Mouse (Mus musculus) lung, adult 2 months (tissue): ENCODE data around the gene Rgsl1. TPM values are rescaled to one million over a fixed set of nuclear protein-coding genes. Genes with fewer than 3 reads are reported as not detected.
"Not testable (repeated sequence)": the region's sequence is repeated elsewhere in the genome, so short reads cannot be mapped to it uniquely, and the experiment has no call there.

Source experiments
- DNase-seq: peaks from one replicate; pipeline ENCODE4 v3.0.0; 2022
- H3K4me1 ChIP-seq: fragments of 200-500 bp; 2 replicates; pipeline ENCODE4 v1.6.1; 2011; ENCODE audit warnings: low read length; ENCODE audit not compliant: control insufficient read depth, insufficient read depth
- H3K4me3 ChIP-seq: fragments of 200-500 bp; replicated peaks from 2 replicates; pipeline ENCODE3; 2011; ENCODE audit warnings: low read depth, mild to moderate bottlenecking, control low read depth, low read length; ENCODE audit errors: extremely low read depth
- CTCF ChIP-seq: fragments of 200-500 bp; IDR thresholded peaks from 2 replicates; pipeline ENCODE4 v1.5.1; 2011; ENCODE audit warnings: mild to moderate bottlenecking, low read length, control low read depth; ENCODE audit not compliant: insufficient read depth
- POLR2A ChIP-seq: fragments of 200-500 bp; IDR thresholded peaks from 2 replicates; pipeline ENCODE4 v1.6.1; 2011; ENCODE audit warnings: low read depth, mild to moderate bottlenecking, control low read depth, low read length, borderline replicate concordance; ENCODE audit errors: extremely low read depth
- WGBS: fragments of 180-500 bp; shearing (Covaris S2); methylation state at CpG from one replicate; pipeline ENCODE4 v1.1.7; 2018; 5-methylcytosine and 5-hydroxymethylcytosine counted together
- polyA plus RNA-seq: library from polyadenylated mRNA; depleted of rRNA; stranded (reverse); fragments of >200 nt; gene quantifications from 2 replicates; pipeline ENCODE4 v1.2.3, GENCODE M21; 2012

The Rgsl1 gene
- polyA plus RNA-seq, 1 experiment = 0.08 TPM

DNA sequence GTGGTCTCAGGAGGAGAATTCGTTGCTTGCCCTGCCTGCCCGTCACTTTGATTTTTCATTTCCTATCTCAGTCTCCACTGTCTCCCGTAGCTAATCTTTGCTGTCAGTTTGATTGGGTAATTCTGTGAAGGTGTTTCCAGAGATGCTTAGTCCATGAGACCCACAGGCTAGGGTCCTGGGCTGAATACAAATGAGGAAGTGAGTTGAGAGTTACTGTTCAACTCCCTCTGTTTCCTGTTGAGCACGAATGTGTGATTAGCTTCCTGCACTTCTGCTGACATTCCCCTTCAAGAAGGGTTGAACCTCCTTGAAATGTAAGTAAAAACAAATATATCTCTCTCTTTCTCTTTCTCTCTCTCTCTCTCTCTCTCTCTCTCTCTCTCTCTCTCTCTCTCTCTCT lies 58.3 kb downstream of the Rgsl1 start:
- no peak for TF ChIP-seq POLR2A
- TF ChIP-seq CTCF = no peak
- no peak for DNase-seq
- 43% methylated on average over 4 of the region's 4 CpGs for WGBS
- H3K4me3 ChIP-seq = no peak overlapping the region
- no peaks in the 10 kb centered on the region for H3K4me1 ChIP-seq

DNA sequence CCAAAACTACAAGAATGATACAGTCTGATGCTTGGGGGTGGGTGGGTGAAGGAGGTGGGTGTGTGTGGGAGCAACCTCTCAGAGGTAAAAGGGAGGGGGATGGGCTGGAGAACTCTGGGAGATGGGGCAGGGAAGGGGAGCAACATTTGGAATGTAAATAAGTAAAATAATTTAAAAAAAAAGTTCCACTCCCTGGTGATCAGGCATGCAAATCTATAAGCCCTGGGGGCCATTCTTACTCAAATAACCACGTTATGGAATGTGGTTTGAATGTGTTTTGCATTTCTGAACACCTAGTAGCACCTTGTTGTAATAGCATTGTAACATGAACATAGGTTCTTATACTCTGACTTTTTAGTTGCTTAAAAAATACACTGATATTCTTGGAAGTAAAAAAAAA lies 60.6 kb downstream of the Rgsl1 start:
- 45% methylated on average over 1 of the region's 1 CpGs for WGBS
- DNase-seq = no peak
- H3K4me1 ChIP-seq = no peaks in the 10 kb centered on the region
- TF ChIP-seq CTCF (no peak), POLR2A (no peak)
- H3K4me3 ChIP-seq = no peak overlapping the region

DNA sequence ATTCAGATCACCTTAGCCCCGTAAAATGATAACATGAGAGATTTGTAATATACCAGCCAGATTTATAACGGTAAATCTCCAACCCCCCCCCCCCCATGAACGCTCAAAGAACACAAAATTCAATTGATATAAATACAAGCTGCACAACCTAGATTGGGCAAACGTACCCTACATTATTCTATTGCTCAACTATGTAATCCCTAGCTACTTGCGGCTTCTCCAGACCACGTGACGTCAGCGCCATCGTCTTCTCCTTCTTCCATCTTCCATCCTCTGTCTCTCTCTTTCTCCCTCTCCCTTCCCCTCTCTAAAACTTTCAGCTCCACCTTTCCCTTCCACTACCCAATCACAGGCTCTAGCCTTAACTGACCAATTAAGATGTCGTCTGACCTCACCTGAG lies 65.7 kb downstream of the Rgsl1 start:
- WGBS = 80% methylated on average over 10 of the region's 10 CpGs
- H3K4me1 ChIP-seq = no peaks in the 10 kb centered on the region
- no peak for DNase-seq
- H3K4me3 ChIP-seq = no peak overlapping the region
- no peak for TF ChIP-seq POLR2A
- TF ChIP-seq CTCF = no peak

DNA sequence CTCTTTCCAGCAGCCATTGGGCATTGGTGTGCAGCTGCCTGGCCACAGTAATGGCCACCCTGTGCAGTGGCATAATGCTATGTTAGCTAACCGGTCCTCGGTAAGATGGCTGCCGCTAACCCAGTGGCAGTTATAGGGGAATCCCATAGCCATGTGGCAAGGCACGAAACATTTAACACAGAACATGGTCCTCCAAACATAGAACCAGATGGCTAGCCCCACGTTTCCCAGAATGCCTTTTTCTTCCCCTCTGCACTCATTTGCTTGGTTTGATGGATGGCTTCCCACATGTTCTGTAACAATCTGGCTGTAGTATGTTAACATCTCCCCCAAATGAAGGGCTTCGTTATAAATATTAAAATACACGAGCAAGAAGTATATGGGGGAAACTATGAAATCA lies 67.7 kb downstream of the Rgsl1 start:
- no peak for DNase-seq
- no peak overlapping the region for H3K4me3 ChIP-seq
- 88% methylated on average over 7 of the region's 7 CpGs for WGBS
- no peaks in the 10 kb centered on the region for H3K4me1 ChIP-seq
- TF ChIP-seq CTCF (no peak), POLR2A (no peak)

DNA sequence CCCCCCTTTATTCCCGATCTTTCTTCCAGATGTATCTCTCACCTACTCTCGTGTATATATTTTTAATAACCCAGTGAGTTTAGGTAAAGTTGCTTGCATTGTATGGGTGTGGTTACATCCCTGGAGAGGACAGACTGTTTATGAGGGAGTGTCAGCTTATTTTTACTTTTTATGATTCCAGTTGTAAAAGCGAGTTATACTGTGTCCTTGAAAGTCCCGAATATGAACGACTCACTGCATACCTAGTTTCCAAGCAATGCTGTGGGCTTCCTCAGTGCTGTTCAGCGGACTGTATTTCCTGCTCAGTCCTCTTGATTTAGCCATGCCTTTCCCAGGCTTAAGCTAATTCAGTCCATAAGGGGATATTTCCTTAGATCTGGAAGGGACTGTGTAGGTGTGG lies 68.8 kb downstream of the Rgsl1 start:
- WGBS = 68% methylated on average over 6 of the region's 6 CpGs
- H3K4me3 ChIP-seq = no peak overlapping the region
- no peaks in the 10 kb centered on the region for H3K4me1 ChIP-seq
- no peak for DNase-seq
- TF ChIP-seq POLR2A (no peak), CTCF (no peak)

DNA sequence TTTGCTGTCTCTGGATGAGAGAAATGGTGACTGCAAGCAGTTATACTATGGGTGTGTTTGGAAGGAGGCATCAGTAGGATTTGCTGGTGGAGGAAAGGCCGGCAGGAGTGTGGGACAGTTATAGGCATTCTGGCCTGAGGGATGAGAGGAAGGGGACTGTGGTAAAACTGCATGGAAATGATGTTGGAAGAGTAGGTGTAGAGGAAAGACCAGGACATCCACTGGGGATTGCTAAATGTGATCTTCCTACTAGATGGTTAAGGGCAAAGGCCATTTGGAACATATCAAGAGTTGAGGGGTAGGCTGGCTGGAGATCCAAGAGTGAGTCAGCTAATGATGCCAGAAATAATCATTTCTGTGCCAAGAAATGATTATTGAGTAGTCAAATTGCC lies 73.2 kb downstream of the Rgsl1 start:
- Histone ChIP-seq H3K4me3 (no peak overlapping the region), H3K4me1 (no peaks in the 10 kb centered on the region)
- no peak for DNase-seq
- TF ChIP-seq POLR2A = no peak
- TF ChIP-seq CTCF = no peak
- WGBS = 94% methylated on average over 1 of the region's 1 CpGs

DNA sequence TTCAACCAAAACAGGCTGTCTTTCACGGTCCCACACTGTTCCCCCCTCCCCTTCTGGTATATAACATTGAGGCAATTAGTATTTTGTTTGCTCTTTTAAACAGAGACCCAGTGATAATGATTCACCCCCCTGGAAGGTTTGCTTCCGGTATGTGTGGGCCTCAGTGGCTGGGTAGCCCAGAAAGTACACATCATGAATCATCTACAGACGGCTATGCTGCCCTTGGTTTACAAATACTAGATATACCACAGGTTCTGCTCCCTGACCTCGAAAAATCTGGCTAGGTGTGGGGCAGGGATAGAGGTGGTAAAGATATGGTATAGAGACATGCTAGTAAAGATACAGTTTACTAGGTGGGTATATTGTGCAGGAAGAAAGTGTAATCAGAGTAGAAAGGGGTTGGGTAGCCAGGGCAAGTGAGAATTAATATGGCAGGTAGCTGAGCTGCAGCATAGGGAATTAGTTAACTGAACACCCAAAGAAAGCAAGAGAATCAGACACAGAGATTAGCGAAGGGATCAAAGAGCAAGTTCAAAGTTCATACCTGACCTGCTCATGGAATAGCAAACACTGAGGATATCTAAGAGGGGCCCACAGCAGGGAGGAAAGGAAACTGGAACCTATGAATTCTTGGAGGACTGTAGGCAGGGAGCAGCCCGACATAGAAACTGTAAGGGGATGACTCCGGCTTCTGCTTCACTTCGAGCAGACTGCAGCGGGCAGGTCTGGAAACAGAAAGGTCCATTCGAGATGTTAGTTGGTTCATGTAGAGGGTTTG lies 73.8 kb downstream of the Rgsl1 start:
- TF ChIP-seq CTCF (no peak), POLR2A (no peak)
- DNase-seq = no peak
- 67% methylated on average over 10 of the region's 10 CpGs for WGBS
- Histone ChIP-seq H3K4me1 (no peaks in the 10 kb centered on the region), H3K4me3 (no peak overlapping the region)

DNA sequence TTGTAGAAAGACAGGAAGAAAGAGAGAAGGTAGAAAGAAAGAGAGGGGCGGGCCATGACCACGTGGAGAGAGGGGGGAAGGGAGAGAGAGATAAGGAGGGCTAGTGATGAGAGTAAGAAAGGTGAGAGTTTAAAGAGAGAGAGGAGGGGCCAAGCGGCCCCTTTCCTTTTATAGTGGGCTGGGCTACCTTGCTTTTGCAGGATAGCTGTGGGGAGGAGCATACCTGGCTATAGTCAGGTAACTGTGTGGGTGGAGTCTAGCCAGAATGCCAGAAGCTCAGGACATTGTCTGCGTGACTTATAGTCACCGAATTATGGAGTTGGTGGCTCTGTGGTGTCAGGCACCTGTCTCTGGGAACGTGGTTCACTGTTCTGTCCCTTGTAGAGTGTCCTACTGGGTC lies 74.4 kb downstream of the Rgsl1 start:
- H3K4me3 ChIP-seq, DNase-seq, H3K4me1 ChIP-seq: not testable (repeated sequence)
- WGBS = 54% methylated on average over 6 of the region's 6 CpGs

DNA sequence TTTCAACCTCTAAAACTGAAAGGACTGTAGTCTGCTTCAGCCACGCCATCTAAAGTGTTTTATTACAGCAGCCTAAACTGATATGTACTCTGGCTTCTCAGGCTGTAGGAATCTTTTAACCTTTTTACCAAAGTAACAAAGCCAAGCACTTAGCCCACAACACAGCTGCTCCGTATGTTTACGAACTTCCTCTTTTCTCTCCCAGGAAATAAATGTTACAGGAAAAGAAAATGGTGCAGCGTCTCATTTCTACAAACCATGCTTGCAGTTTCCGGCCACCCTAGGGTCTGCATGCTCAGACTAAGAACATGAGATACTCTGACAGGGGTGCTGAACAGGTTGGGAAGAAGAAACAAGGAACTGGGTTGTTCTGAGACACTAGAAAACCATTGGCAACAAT lies 75.5 kb downstream of the Rgsl1 start:
- no peaks in the 10 kb centered on the region for H3K4me1 ChIP-seq
- WGBS = 50% methylated on average over 5 of the region's 5 CpGs
- TF ChIP-seq POLR2A = no peak
- TF ChIP-seq CTCF = no peak
- no peak for DNase-seq
- H3K4me3 ChIP-seq = no peak overlapping the region

DNA sequence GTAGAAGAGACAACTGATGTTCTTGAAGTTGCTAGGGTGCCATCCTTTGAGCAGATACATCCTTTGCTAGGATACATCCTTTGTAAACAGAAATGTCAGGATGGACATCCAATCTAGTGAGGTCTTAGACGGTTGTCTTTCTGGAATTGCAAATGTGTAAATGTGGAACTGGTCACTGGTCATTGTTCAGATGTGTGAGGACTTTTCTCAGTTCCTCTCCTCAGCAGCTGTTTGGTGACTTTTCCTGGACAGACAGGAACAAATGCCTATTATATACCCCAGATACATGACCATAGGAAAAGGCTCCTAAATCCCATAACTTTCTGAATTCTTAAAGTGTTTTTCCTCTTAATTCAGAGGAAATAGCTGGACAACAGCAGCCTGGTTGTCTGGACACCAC lies 76.7 kb downstream of the Rgsl1 start:
- TF ChIP-seq CTCF = no peak
- no peak for TF ChIP-seq POLR2A
- DNase-seq = no peak
- WGBS = 71% methylated on average over 1 of the region's 1 CpGs
- no peaks in the 10 kb centered on the region for H3K4me1 ChIP-seq
- no peak overlapping the region for H3K4me3 ChIP-seq

DNA sequence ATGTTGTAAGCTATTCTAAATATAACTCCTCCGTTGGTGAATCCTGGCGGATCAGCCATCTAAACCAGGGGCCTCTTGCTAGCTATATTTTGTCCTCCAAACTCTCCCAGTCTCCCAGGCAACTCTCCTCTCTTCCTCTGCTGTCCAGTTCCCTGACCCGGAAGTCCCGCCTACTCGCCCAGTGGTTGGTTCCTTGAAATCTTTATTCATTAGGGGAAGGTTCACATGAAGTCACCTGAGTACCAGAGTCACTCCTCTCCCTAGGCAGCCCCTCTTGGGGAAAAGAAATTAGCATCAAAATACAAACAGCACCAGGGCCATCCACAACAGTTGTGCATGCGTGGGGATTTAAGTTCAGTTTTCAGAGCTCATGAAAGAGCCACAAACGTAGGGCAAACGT lies 77.6 kb downstream of the Rgsl1 start:
- WGBS = 51% methylated on average over 8 of the region's 8 CpGs
- DNase-seq = no peak
- no peak overlapping the region for H3K4me3 ChIP-seq
- H3K4me1 ChIP-seq = no peaks in the 10 kb centered on the region
- TF ChIP-seq CTCF = no peak
- no peak for TF ChIP-seq POLR2A
